12 mouse cellular contexts compared by ENCODE assay signal in the genomic region with DNA sequence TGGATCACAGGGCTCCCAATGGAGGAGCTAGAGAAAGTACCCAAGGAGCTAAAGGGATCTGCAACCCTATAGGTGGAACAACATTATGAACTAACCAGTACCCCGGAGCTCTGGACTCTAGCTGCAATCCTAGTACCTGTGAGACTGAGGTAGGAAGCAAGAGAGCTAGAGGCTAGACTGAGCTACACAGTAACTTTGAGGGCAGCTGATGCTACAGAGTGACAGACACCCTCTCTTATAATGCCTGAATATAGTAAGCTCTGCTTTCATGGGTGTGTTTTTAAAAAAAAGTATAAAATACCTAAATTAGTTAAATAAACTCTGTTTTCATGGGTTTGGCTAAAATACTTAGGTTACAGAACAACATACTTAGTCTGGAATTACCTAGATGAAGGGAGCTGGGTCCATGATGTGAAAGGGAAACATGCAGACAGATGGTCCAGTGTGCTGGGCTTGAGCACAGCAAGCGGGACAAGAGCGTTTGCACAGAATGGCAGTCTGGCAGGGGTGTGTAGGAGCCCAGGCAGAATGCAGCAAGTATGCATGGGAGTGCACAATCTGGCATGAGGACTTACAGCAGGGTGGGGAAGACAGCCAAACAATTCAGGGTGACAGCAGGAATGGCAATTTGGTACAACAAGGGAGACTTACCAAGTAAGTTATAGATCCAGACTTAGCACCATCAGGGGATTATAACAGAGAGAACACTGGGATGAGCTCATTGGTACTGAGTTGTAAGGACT.
DNase-seq lines count a peak whose midpoint lies in the region; ATAC-seq and TF ChIP-seq lines count a peak whose summit lies in the region.
"Had no signal": no experiment of that assay in that cellular context is flagged by ENCODE, and none has a peak within 500 bp of the region (broad histone marks: within the 10 kb centered on the region; RNA-seq: fewer than 3 reads in every experiment).

No protein-coding gene starts in this region.

- H3K9ac ChIP-seq in hindbrain, embryonic 14.5 days: no peak overlapping the region
- H3K9ac ChIP-seq in kidney, embryonic 16.5 days (replicated peaks; ENCODE audit: low read length): no peak overlapping the region
- H3K9ac ChIP-seq: lung, embryonic 14.5 days had no signal

- no peak overlapping the region for H3K4me3 ChIP-seq in hindbrain, embryonic 14.5 days (replicated peaks; ENCODE audit: low read length)
- H3K4me3 ChIP-seq in kidney, adult 2 months (ENCODE audit: insufficient read depth, low read depth, low read length): no peak overlapping the region
- H3K4me3 ChIP-seq in kidney, embryonic 16.5 days (ENCODE audit: low read length): no peak overlapping the region

- no peaks in the 10 kb centered on the region for H3K4me1 ChIP-seq in hindbrain, embryonic 14.5 days (replicated peaks; ENCODE audit: control insufficient read depth, insufficient read depth, low read length)
- H3K4me1 ChIP-seq in kidney, adult 2 months (ENCODE audit: control insufficient read depth, insufficient read depth, low read length): peaks cover 12% of the 10 kb centered on the region
- H3K4me1 ChIP-seq in kidney, embryonic 16.5 days (ENCODE audit: insufficient read depth, low read length): no peaks in the 10 kb centered on the region

- H3K9me3 ChIP-seq in hindbrain, embryonic 14.5 days (ENCODE audit: control insufficient read depth, low read length): no peaks in the 10 kb centered on the region
- no peaks in the 10 kb centered on the region for H3K9me3 ChIP-seq in kidney, embryonic 16.5 days (ENCODE audit: low read length)

- no peaks in the 10 kb centered on the region for H3K36me3 ChIP-seq in hindbrain, embryonic 14.5 days (replicated peaks; ENCODE audit: control insufficient read depth, insufficient read depth)
- no peaks in the 10 kb centered on the region for H3K36me3 ChIP-seq in kidney, adult 2 months (ENCODE audit: control insufficient read depth, insufficient read depth, low read length)
- H3K36me3 ChIP-seq in kidney, embryonic 16.5 days (ENCODE audit: insufficient read depth, low read length): no peaks in the 10 kb centered on the region

- TF ChIP-seq CTCF in kidney, adult 2 months (conservative IDR thresholded peaks at IDR 0.05; ENCODE audit: insufficient read depth, insufficient read length, low read depth, low read length): no peak

- TF ChIP-seq POLR2A in kidney, adult 2 months (IDR thresholded peaks at IDR 0.05; ENCODE audit: low read depth, low read length): no peak

- 77% methylated on average over 3 of the region's 3 CpGs for WGBS in hindbrain, embryonic 14.5 days
- WGBS in kidney, adult 2 months: 95% methylated on average over 3 of the region's 3 CpGs
- WGBS in kidney, embryonic 16.5 days: 86% methylated on average over 3 of the region's 3 CpGs

- peak; percentile 70; the same call in 1 of the 2 replicates for ATAC-seq in hindbrain, embryonic 14.5 days (ENCODE audit: low FRiP score)
- no peak for ATAC-seq in kidney, embryonic 16.5 days (ENCODE audit: low FRiP score, low TSS enrichment)

- H3K27ac ChIP-seq in hindbrain, embryonic 14.5 days: no peak overlapping the region
- no peak overlapping the region for H3K27ac ChIP-seq in kidney, adult 2 months (ENCODE audit: insufficient read depth, low read depth, low read length)
- H3K27ac ChIP-seq in kidney, embryonic 16.5 days (ENCODE audit: low read length): no peak overlapping the region
- H3K27ac ChIP-seq: stomach, postnatal 0 days had no signal

- H3K4me2 ChIP-seq in hindbrain, embryonic 14.5 days (replicated peaks): no peak overlapping the region
- H3K4me2 ChIP-seq in kidney, embryonic 16.5 days (replicated peaks; ENCODE audit: low read depth, low read length): no peak overlapping the region
- H3K4me2 ChIP-seq: lung, embryonic 14.5 days had no signal

- no peaks in the 10 kb centered on the region for H3K27me3 ChIP-seq in hindbrain, embryonic 14.5 days (ENCODE audit: control insufficient read depth, insufficient read depth, low read length)
- no peaks in the 10 kb centered on the region for H3K27me3 ChIP-seq in kidney, adult 2 months (replicated peaks; ENCODE audit: control insufficient read depth, insufficient read depth, low read length)
- H3K27me3 ChIP-seq in kidney, embryonic 16.5 days (ENCODE audit: insufficient read depth, low read length): no peaks in the 10 kb centered on the region
- H3K27me3 ChIP-seq: CH12.LX had no signal

- DNase-seq in retina, postnatal 1 day: peak; percentile 12
- no peak for DNase-seq in retina, embryonic 14.5 days (ENCODE audit: low spot score)
- DNase-seq in hindbrain, embryonic 14.5 days (ENCODE audit: low spot score): no peak
- DNase-seq in left cerebral cortex, adult 9 months (ENCODE audit: low spot score in 2 of 2): peak; percentile 27 to 70
- no peak for DNase-seq in B cell, adult 2 months
- DNase-seq in kidney, adult 2 months: no peak
- DNase-seq in thymus, adult 18-20 months: no peak
- DNase-seq: heart, postnatal 36 days; lung, embryonic 14.5 days had no signal

Comparison
In these comparisons a context has a peak if more than half of its experiments do, and no peak if none do; other contexts are left out.
1. DNase-seq: peak in retina, postnatal 1 day (single experiment) and left cerebral cortex, adult 9 months (2 of 2); none in retina, embryonic 14.5 days (single experiment), hindbrain, embryonic 14.5 days (single experiment), B cell, adult 2 months (0 of 2), kidney, adult 2 months (single experiment) and thymus, adult 18-20 months (0 of 2).